Mouse (Mus musculus) hindbrain, embryonic 10.5 days (tissue): ENCODE data around the gene Rasl10b. TPM values are rescaled to one million over a fixed set of nuclear protein-coding genes. Genes with fewer than 3 reads are reported as not detected.

Source experiments
- DNase-seq: peaks from one replicate; pipeline ENCODE4 v3.0.0-alpha.2; 2017; ENCODE audit warnings: low spot score
- H3K27ac ChIP-seq: fragments of 300-500 bp; sonication (generic); 2 replicates; pipeline ENCODE4 v1.5.1; 2016; ENCODE audit warnings: mild to moderate bottlenecking, moderate library complexity
- H3K27me3 ChIP-seq: fragments of 300-500 bp; sonication (generic); 2 replicates; pipeline ENCODE4 v1.6.1; 2016; ENCODE audit warnings: mild to moderate bottlenecking; ENCODE audit not compliant: poor library complexity, insufficient read depth, severe bottlenecking
- H3K36me3 ChIP-seq: fragments of 300-500 bp; sonication (generic); 2 replicates; pipeline ENCODE4 v1.6.1; 2016; ENCODE audit warnings: mild to moderate bottlenecking, moderate library complexity
- H3K4me1 ChIP-seq: fragments of 300-500 bp; sonication (generic); replicated peaks from 2 replicates; pipeline ENCODE4 v1.6.1; 2016; ENCODE audit warnings: mild to moderate bottlenecking
- H3K4me3 ChIP-seq: fragments of 300-500 bp; sonication (generic); 2 replicates; pipeline ENCODE4 v1.5.1; 2016; ENCODE audit warnings: mild to moderate bottlenecking, moderate library complexity
- H3K9me3 ChIP-seq: fragments of 300-500 bp; sonication (generic); 2 replicates; pipeline ENCODE4 v1.6.1; 2016; ENCODE audit warnings: mild to moderate bottlenecking, moderate library complexity
- WGBS: fragments of 180-500 bp; shearing (Covaris S2); methylation state at CpG from one replicate; pipeline ENCODE4 v1.1.7; 2016; 5-methylcytosine and 5-hydroxymethylcytosine counted together
- polyA plus RNA-seq: library from polyadenylated mRNA; unstranded; fragments of >200 nt; fragmentation: Nextera tagmentation; extraction: Ambion mirVana; gene quantifications from 2 replicates; pipeline ENCODE4 v1.2.1, GENCODE M21; 2016

The Rasl10b gene
- polyA plus RNA-seq, 1 experiment from 2014 or later: 11.1 TPM

GRCm38 (mm10) chr11:83454548-83454947 is 45.6 kb downstream of the Rasl10b start:
- H3K36me3 ChIP-seq: no peaks in the 10 kb centered on the region
- H3K27ac ChIP-seq: no peak overlapping the region; the same call in 1 of the 2 replicates
- H3K27me3 ChIP-seq: peaks cover 10% of the 10 kb centered on the region; the same call in 1 of the 2 replicates
- no peak overlapping the region for H3K4me3 ChIP-seq
- peaks cover 32% of the 10 kb centered on the region for H3K4me1 ChIP-seq
- 28% methylated on average over 4 of the region's 4 CpGs for WGBS
- DNase-seq: no peak
- no peaks in the 10 kb centered on the region for H3K9me3 ChIP-seq

GRCm38 (mm10) chr11:83455608-83456007 is 46.7 kb downstream of the Rasl10b start:
- H3K36me3 ChIP-seq: no peaks in the 10 kb centered on the region
- no peaks in the 10 kb centered on the region for H3K9me3 ChIP-seq
- no peak for DNase-seq
- 0 out of 2 replicates have a peak overlapping the region, but pooled peaks have one; percentile 3 for H3K27ac ChIP-seq
- H3K4me1 ChIP-seq: peaks cover 29% of the 10 kb centered on the region
- WGBS: 71% methylated on average over 3 of the region's 3 CpGs
- H3K27me3 ChIP-seq: peaks cover 14% of the 10 kb centered on the region; the same call in 1 of the 2 replicates
- no peak overlapping the region for H3K4me3 ChIP-seq

- Histone ChIP-seq H3K4me3 (no peak overlapping the region), H3K27me3 (peaks cover 30% of the 10 kb centered on the region), H3K36me3 (no peaks in the 10 kb centered on the region), H3K27ac (no peak overlapping the region; the same call in 1 of the 2 replicates), H3K9me3 (no peaks in the 10 kb centered on the region), H3K4me1 (peaks cover 31% of the 10 kb centered on the region)
- DNase-seq: no peak
- 39% methylated on average over 7 of the region's 7 CpGs for WGBS
Measured at GRCm38 (mm10) chr11:83457257-83457656, 48.3 kb downstream of the Rasl10b start.

GRCm38 (mm10) chr11:83457912-83458601 is 49.1 kb downstream of the Rasl10b start:
- Histone ChIP-seq H3K27ac (no peak overlapping the region), H3K9me3 (no peaks in the 10 kb centered on the region), H3K4me1 (peaks cover 39% of the 10 kb centered on the region), H3K27me3 (peaks cover 38% of the 10 kb centered on the region), H3K36me3 (no peaks in the 10 kb centered on the region), H3K4me3 (no peak overlapping the region)
- 72% methylated on average over 9 of the region's 9 CpGs for WGBS
- no peak for DNase-seq

- H3K9me3 ChIP-seq: no peaks in the 10 kb centered on the region
- WGBS: 71% methylated on average over 10 of the region's 10 CpGs
- DNase-seq: no peak
- no peak overlapping the region for H3K4me3 ChIP-seq
- H3K36me3 ChIP-seq: no peaks in the 10 kb centered on the region
- H3K4me1 ChIP-seq: peaks cover 37% of the 10 kb centered on the region
- peaks cover 66% of the 10 kb centered on the region for H3K27me3 ChIP-seq
- no peak overlapping the region for H3K27ac ChIP-seq
Measured at GRCm38 (mm10) chr11:83461462-83462027, 52.6 kb downstream of the Rasl10b start.

GRCm38 (mm10) chr11:83462711-83463244 is 53.8 kb downstream of the Rasl10b start, which contains the start of gene Mmp28:
Gene Mmp28, minus strand, starts transcription at chr11:83463071.
- H3K9me3 ChIP-seq: no peaks in the 10 kb centered on the region
- peaks cover 75% of the 10 kb centered on the region for H3K27me3 ChIP-seq
- 0% methylated on average over 42 of the region's 42 CpGs for WGBS
- H3K27ac ChIP-seq: peak within 1 kb of the TSS; percentile 78
- H3K4me3 ChIP-seq: peak within 1 kb of the TSS; percentile 64
- H3K4me1 ChIP-seq: peaks cover 27% of the 10 kb centered on the region
- H3K36me3 ChIP-seq: no peaks in the 10 kb centered on the region
- peak; percentile 61 for DNase-seq

- Histone ChIP-seq H3K27me3 (peaks cover 82% of the 10 kb centered on the region), H3K4me3 (no peak overlapping the region), H3K9me3 (no peaks in the 10 kb centered on the region), H3K4me1 (peaks cover 20% of the 10 kb centered on the region), H3K36me3 (no peaks in the 10 kb centered on the region), H3K27ac (no peak overlapping the region)
- 37% methylated on average over 2 of the region's 2 CpGs for WGBS
- DNase-seq: no peak
Measured at GRCm38 (mm10) chr11:83465976-83466375, 57.0 kb downstream of the Rasl10b start.

- no peak for DNase-seq
- Histone ChIP-seq H3K27ac (no peak overlapping the region), H3K36me3 (no peaks in the 10 kb centered on the region), H3K9me3 (no peaks in the 10 kb centered on the region), H3K27me3 (peaks cover 79% of the 10 kb centered on the region), H3K4me3 (no peak overlapping the region), H3K4me1 (peaks cover 22% of the 10 kb centered on the region)
- 75% methylated on average over 11 of the region's 11 CpGs for WGBS
Measured at GRCm38 (mm10) chr11:83467120-83467652, 58.2 kb downstream of the Rasl10b start.

GRCm38 (mm10) chr11:83468765-83469164 is 59.8 kb downstream of the Rasl10b start:
- no peaks in the 10 kb centered on the region for H3K36me3 ChIP-seq
- no peaks in the 10 kb centered on the region for H3K9me3 ChIP-seq
- 89% methylated on average over 3 of the region's 3 CpGs for WGBS
- no peak for DNase-seq
- no peak overlapping the region for H3K27ac ChIP-seq
- H3K4me3 ChIP-seq: no peak overlapping the region
- peaks cover 63% of the 10 kb centered on the region for H3K27me3 ChIP-seq
- H3K4me1 ChIP-seq: peaks cover 11% of the 10 kb centered on the region

Other genes starting within 250 kb of the Rasl10b start
- not detected in 2 replicates for gene Slfn4, start 234.0 kb upstream of the Rasl10b start, polyA plus RNA-seq
- gene Slfn3, start 217.8 kb upstream of the Rasl10b start, polyA plus RNA-seq: 0.16 and 0.66 TPM in 2 replicates
- gene Slfn14, start 122.4 kb upstream of the Rasl10b start, polyA plus RNA-seq: 0.11 and 0.30 TPM in 2 replicates
- 78.9 and 89.2 TPM in 2 replicates for gene Ap2b1, start 110.1 kb upstream of the Rasl10b start, polyA plus RNA-seq
- 13.9 and 17.2 TPM in 2 replicates for gene Pex12, start 106.6 kb upstream of the Rasl10b start, polyA plus RNA-seq
- gene Gas2l2, start 20.3 kb downstream of the Rasl10b start, polyA plus RNA-seq: 0.27 and 0.39 TPM in 2 replicates
- 0.97 TPM in 1 of 2 replicates, not detected in the other for gene 1700020L24Rik, start 28.5 kb downstream of the Rasl10b start, polyA plus RNA-seq
- 1.1 and 1.3 TPM in 2 replicates for gene Mmp28, start 53.9 kb downstream of the Rasl10b start, polyA plus RNA-seq
- gene Taf15, start 63.9 kb downstream of the Rasl10b start, polyA plus RNA-seq: 9.2 and 11.3 TPM in 2 replicates
- gene Heatr9, start 113.0 kb downstream of the Rasl10b start, polyA plus RNA-seq: 0.10 TPM in 1 of 2 replicates, not detected in the other
- not detected in 2 replicates for gene Ccl5, start 121.4 kb downstream of the Rasl10b start, polyA plus RNA-seq
- 1.1 and 1.5 TPM in 2 replicates for gene Ccl9, start 169.5 kb downstream of the Rasl10b start, polyA plus RNA-seq
- gene Ccl6, start 183.9 kb downstream of the Rasl10b start, polyA plus RNA-seq: 1.9 and 3.0 TPM in 2 replicates
- not detected in 2 replicates for gene Rpl9-ps1, start 236.5 kb downstream of the Rasl10b start, polyA plus RNA-seq
- gene Ccl3, start 240.2 kb downstream of the Rasl10b start, polyA plus RNA-seq: 1.2 and 1.3 TPM in 2 replicates